Mouse (Mus musculus) gastrocnemius, adult 2 months (tissue): Measurements from ENCODE around the gene Olfr629. TPM values are rescaled to one million over a fixed set of nuclear protein-coding genes. Genes with fewer than 3 reads are reported as not detected.
"Not testable (repeated sequence)": the region's sequence is repeated elsewhere in the genome, so short reads cannot be mapped to it uniquely, and the experiment has no call there.

Source experiments
- DNase-seq: peaks from one replicate; pipeline ENCODE4 v3.0.0; 2022
- H3K27ac ChIP-seq: fragments of 200-600 bp; 2 replicates; pipeline ENCODE4 v1.8.1; 2022; ENCODE audit warnings: mild to moderate bottlenecking
- H3K4me3 ChIP-seq: fragments of 200-600 bp; 2 replicates; pipeline ENCODE4 v1.8.1; 2022; ENCODE audit warnings: mild to moderate bottlenecking, moderate library complexity
- CTCF ChIP-seq: fragments of 200-600 bp; IDR thresholded peaks from 2 replicates; pipeline ENCODE4 v1.8.1; 2022; ENCODE audit warnings: antibody characterized with exemption, mild to moderate bottlenecking, moderate library complexity
- intact Hi-C: fragments of 180-260 bp; cut with DNase I; formaldehyde crosslinking; loops from one replicate; pipeline ENCODE4 v1.15.1; 2025
- long read RNA-seq, 2 experiments: library from polyadenylated mRNA; stranded (forward); transcript quantifications; one replicate each; pipeline ENCODE4 v2.0.0; 2021
- total RNA-seq, 2 experiments: library from RNA; stranded (reverse); gene quantifications; 2 replicates each; pipeline ENCODE4 v1.2.3; 2021

Gene Olfr629
- total RNA-seq: not detected
- long read RNA-seq, experiment 1: 0 reads
- long read RNA-seq, experiment 2: 0 reads

- no peak for TF ChIP-seq CTCF
- H3K4me3 ChIP-seq: no peak within 1 kb of the TSS
- DNase-seq: no peak
- H3K27ac ChIP-seq: no peak within 1 kb of the TSS
- intact Hi-C loops: no loop called here
These were observed at the start of gene Olfr629 for GRCm38 (mm10) chr7:103744843-103745242. Olfr629 (minus strand) TSS chr7:103744943.

- no peak for DNase-seq
- Histone ChIP-seq H3K4me3 (no peak overlapping the region), H3K27ac (no peak overlapping the region)
- intact Hi-C loops: no loop called here
- TF ChIP-seq CTCF: peak; percentile 8; the same call in 1 of the 2 replicates
These were observed 48.1 kb upstream of the Olfr629 start for GRCm38 (mm10) chr7:103792669-103793388.

GRCm38 (mm10) chr7:103791721-103792120 is 47.0 kb upstream of the Olfr629 start, which contains the start of gene Olfr67:
Olfr67 (minus strand) TSS chr7:103791821.
- TF ChIP-seq CTCF: no peak
- no peak for DNase-seq
- intact Hi-C loops: no loop called here
- Histone ChIP-seq H3K27ac (no peak within 1 kb of the TSS), H3K4me3 (no peak within 1 kb of the TSS)

GRCm38 (mm10) chr7:103779598-103779997 is 34.9 kb upstream of the Olfr629 start, which contains the start of gene Olfr68:
Olfr68 (minus strand) TSS chr7:103779698.
- DNase-seq: no peak
- no peak within 1 kb of the TSS for H3K27ac ChIP-seq
- intact Hi-C loops: no loop called here

GRCm38 (mm10) chr7:103777652-103778051 is 32.9 kb upstream of the Olfr629 start:
- H3K4me3 ChIP-seq, H3K27ac ChIP-seq, intact Hi-C loops, DNase-seq: not testable (repeated sequence)

More at GRCm38 (mm10) chr7:103779598-103779997, 34.9 kb upstream of the Olfr629 start, which contains the start of gene Olfr68:
- H3K4me3 ChIP-seq: no peak within 1 kb of the TSS
- TF ChIP-seq CTCF: no peak

GRCm38 (mm10) chr7:103771494-103771893 is 26.8 kb upstream of the Olfr629 start, which contains the start of gene Olfr69:
Olfr69 (minus strand) TSS chr7:103771594.
- Histone ChIP-seq H3K27ac (no peak within 1 kb of the TSS), H3K4me3 (no peak within 1 kb of the TSS)
- no peak for TF ChIP-seq CTCF
- no peak for DNase-seq
- intact Hi-C loops: no loop called here

- intact Hi-C loops, H3K27ac ChIP-seq, DNase-seq, H3K4me3 ChIP-seq: not testable (repeated sequence)
These were observed 22.9 kb upstream of the Olfr629 start for GRCm38 (mm10) chr7:103767687-103768086.

- H3K4me3 ChIP-seq, DNase-seq, H3K27ac ChIP-seq, intact Hi-C loops: not testable (repeated sequence)
These were observed 17.5 kb upstream of the Olfr629 start for GRCm38 (mm10) chr7:103762212-103762611.

- no peak for DNase-seq
- no peak within 1 kb of the TSS for H3K4me3 ChIP-seq
- no peak for TF ChIP-seq CTCF
- H3K27ac ChIP-seq: no peak within 1 kb of the TSS
- intact Hi-C loops: no loop called here
These were observed 12.5 kb upstream of the Olfr629 start, which contains the start of gene Olfr630 for GRCm38 (mm10) chr7:103757233-103757632. Olfr630 (minus strand) TSS chr7:103757333.

- Histone ChIP-seq H3K27ac (no peak within 1 kb of the TSS), H3K4me3 (no peak within 1 kb of the TSS)
- DNase-seq: no peak
- intact Hi-C loops: no loop called here
- no peak for TF ChIP-seq CTCF
These were observed 14.7 kb downstream of the Olfr629 start, which contains the start of gene Olfr628 for GRCm38 (mm10) chr7:103730074-103730473. Olfr628 (plus strand) TSS chr7:103730374.

GRCm38 (mm10) chr7:103716398-103716797 is 28.3 kb downstream of the Olfr629 start:
- DNase-seq, H3K27ac ChIP-seq, H3K4me3 ChIP-seq, intact Hi-C loops: not testable (repeated sequence)

- TF ChIP-seq CTCF: no peak
- Histone ChIP-seq H3K27ac (no peak within 1 kb of the TSS), H3K4me3 (no peak within 1 kb of the TSS)
- no peak for DNase-seq
- intact Hi-C loops: no loop called here
These were observed 30.4 kb downstream of the Olfr629 start, which contains the start of gene Olfr243 for GRCm38 (mm10) chr7:103714371-103714770. Olfr243 (plus strand) TSS chr7:103714671.

- TF ChIP-seq CTCF: no peak
- intact Hi-C loops: no loop called here
- no peak for DNase-seq
- no peak overlapping the region for H3K27ac ChIP-seq
- H3K4me3 ChIP-seq: no peak overlapping the region
These were observed 32.7 kb downstream of the Olfr629 start for GRCm38 (mm10) chr7:103712024-103712423.
